Mouse (Mus musculus): ENCODE results near the gene Slc2a10. TPM values are rescaled to one million over a fixed set of nuclear protein-coding genes. Genes with fewer than 3 reads are reported as not detected.

Slc2a10 gene
- polyA plus RNA-seq (2012; rRNA removed): 0.75 and 1.00 TPM in 2 replicates

DNA sequence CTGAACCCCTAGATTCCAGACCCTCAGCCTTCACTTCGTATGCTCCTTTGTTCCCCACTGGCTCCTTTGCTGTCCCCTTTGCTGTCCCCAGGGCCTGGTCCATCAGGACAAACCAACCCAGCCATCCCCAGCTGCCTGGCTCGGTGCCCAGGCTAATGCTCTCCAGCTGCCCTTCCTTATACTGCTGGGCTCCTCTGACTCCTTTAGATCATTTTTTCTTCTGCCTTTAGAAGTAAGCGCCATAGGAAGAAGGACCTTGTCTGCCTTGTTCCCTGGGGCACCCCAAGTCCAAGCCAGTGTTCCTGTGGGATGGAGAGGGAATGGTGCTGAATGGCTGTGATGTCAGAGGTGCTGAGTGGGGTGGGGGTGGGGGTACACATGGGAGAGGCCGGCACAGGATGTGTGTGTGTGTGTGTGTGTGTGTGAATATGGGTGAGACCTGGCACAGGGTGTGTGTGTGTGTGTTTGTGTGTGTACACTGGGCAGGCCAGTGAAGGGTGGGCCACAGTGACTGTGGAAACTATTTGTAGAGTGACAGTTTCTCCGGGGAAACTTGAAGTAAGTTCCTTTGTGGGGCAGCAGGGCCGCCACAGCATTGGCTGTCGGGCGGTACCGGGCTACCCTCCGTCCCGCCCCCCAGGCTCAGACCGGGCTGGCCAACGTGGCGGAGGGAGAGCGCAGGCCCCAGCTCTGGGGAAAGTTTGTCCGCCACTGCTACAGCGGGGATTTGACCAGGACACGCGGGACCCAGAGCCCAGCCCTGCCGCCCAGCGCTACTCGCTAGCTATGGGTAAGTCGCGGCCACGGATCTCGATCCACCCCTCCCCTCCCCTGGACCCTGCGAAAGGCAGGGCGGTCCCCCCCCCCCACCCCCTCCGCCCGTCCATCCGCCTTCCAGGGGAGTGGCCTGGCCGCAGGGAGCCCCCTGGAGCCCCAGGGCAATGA is at the start of gene Slc2a10:
Gene Slc2a10, plus strand, starts transcription at position 529 of the 945 bp plus-strand sequence.
- no peak for TF ChIP-seq CTCF (IDR thresholded peaks at IDR 0.05; ENCODE audit: borderline replicate concordance, control insufficient read depth, extremely low read depth, insufficient read depth, low read length, poor library complexity)
- Histone ChIP-seq H3K27me3 (ENCODE audit: control insufficient read depth, insufficient read depth, low read length) (peaks cover 4% of the 10 kb centered on the region; the same call in 1 of the 2 replicates), H3K4me1 (replicated peaks; ENCODE audit: control insufficient read depth, insufficient read depth, low read length) (no peaks in the 10 kb centered on the region), H3K27ac (ENCODE audit: control insufficient read depth, insufficient read depth, low read length) (no peak within 1 kb of the TSS), H3K36me3 (ENCODE audit: control insufficient read depth, insufficient read depth, low read length) (no peaks in the 10 kb centered on the region), H3K4me3 (ENCODE audit: control insufficient read depth, insufficient read depth, low read length) (no peak within 1 kb of the TSS)
- DNase-seq: no peak
- 12% methylated on average over 31 of the region's 32 CpGs for WGBS

DNA sequence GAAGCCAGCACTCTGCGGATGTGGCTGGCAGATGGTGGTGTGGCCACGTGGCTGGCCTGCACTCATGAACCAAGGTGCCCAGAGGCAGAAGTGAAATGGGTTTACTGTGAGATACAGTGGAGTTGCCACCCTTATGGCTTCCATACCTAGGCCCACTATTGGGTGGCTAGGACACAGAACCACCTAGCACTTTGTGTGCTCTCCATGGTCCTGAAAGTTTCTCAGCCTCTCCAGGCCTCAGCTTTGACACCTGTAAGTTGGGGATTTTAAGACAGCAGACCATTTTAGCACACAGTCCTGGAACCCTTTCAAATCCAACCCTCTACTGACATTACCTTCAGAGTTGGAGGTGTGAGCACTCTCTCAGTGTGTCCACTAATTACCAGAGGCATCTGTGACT is 46.9 kb upstream of the Slc2a10 start:
- Histone ChIP-seq H3K27ac (ENCODE audit: control insufficient read depth, insufficient read depth, low read length) (no peak overlapping the region), H3K4me1 (replicated peaks; ENCODE audit: control insufficient read depth, insufficient read depth, low read length) (peaks cover 26% of the 10 kb centered on the region), H3K27me3 (ENCODE audit: control insufficient read depth, insufficient read depth, low read length) (no peaks in the 10 kb centered on the region), H3K4me3 (ENCODE audit: control insufficient read depth, insufficient read depth, low read length) (no peak overlapping the region), H3K36me3 (ENCODE audit: control insufficient read depth, insufficient read depth, low read length) (no peaks in the 10 kb centered on the region)
- TF ChIP-seq POLR2A (IDR thresholded peaks at IDR 0.05; ENCODE audit: control insufficient read depth, extremely low read depth, insufficient read depth, low read length, poor library complexity) (no peak), CTCF (IDR thresholded peaks at IDR 0.05; ENCODE audit: borderline replicate concordance, control insufficient read depth, extremely low read depth, insufficient read depth, low read length, poor library complexity) (no peak)
- no peak for DNase-seq
- WGBS: 50% methylated on average over 2 of the region's 2 CpGs

DNA sequence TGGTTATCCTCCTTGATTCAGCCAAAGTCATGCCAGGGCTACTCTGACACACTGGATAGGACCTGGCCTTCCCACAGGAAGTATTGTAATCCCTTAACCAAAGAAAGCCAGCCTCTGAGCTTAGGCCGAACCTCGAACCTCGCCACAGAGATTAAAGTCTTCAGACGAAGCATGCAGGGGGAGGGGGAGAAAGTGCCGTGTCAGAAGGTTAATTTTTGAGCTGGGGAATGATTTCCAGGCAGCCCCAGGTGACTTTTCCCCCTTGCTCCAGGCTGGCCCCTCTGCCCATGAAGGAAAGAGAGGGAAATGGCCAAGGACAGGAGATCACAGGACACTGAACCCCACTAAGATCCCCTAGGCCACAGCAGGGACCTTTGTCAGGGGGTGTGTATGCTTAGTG is 45.4 kb upstream of the Slc2a10 start:
- WGBS: 61% methylated on average over 5 of the region's 5 CpGs
- H3K27me3 ChIP-seq (ENCODE audit: control insufficient read depth, insufficient read depth, low read length): no peaks in the 10 kb centered on the region
- no peak for TF ChIP-seq POLR2A (IDR thresholded peaks at IDR 0.05; ENCODE audit: control insufficient read depth, extremely low read depth, insufficient read depth, low read length, poor library complexity)
- H3K4me3 ChIP-seq (ENCODE audit: control insufficient read depth, insufficient read depth, low read length): no peak overlapping the region
- peaks cover 26% of the 10 kb centered on the region for H3K4me1 ChIP-seq (replicated peaks; ENCODE audit: control insufficient read depth, insufficient read depth, low read length)
- DNase-seq: no peak
- no peaks in the 10 kb centered on the region for H3K36me3 ChIP-seq (ENCODE audit: control insufficient read depth, insufficient read depth, low read length)
- no peak overlapping the region for H3K27ac ChIP-seq (ENCODE audit: control insufficient read depth, insufficient read depth, low read length)

DNA sequence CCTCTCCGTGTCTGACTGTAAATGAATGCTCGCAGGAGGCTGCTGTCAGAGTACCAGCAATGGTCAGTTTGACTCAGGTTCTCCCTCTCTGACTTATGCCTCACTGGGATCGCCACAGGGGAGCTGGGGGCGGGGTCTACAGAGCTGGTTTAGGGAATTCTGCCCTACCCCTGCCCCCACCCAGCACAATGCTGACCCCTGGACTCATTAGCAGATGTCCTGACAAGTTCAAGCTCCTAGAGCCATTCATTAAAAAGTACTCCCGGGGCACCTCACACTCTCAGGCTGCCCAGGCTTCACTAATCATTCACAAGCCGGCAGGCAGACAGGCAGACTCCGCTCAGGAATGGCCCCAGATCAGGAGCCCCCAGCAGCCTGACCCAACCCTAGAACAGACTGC is 43.9 kb upstream of the Slc2a10 start:
- no peaks in the 10 kb centered on the region for H3K27me3 ChIP-seq (ENCODE audit: control insufficient read depth, insufficient read depth, low read length)
- WGBS: 59% methylated on average over 7 of the region's 7 CpGs
- no peak overlapping the region for H3K27ac ChIP-seq (ENCODE audit: control insufficient read depth, insufficient read depth, low read length)
- H3K4me3 ChIP-seq (ENCODE audit: control insufficient read depth, insufficient read depth, low read length): no peak overlapping the region
- H3K4me1 ChIP-seq (replicated peaks; ENCODE audit: control insufficient read depth, insufficient read depth, low read length): peaks cover 14% of the 10 kb centered on the region
- no peak for DNase-seq
- TF ChIP-seq CTCF (IDR thresholded peaks at IDR 0.05; ENCODE audit: borderline replicate concordance, control insufficient read depth, extremely low read depth, insufficient read depth, low read length, poor library complexity): no peak
- TF ChIP-seq POLR2A (IDR thresholded peaks at IDR 0.05; ENCODE audit: control insufficient read depth, extremely low read depth, insufficient read depth, low read length, poor library complexity): no peak
- no peaks in the 10 kb centered on the region for H3K36me3 ChIP-seq (ENCODE audit: control insufficient read depth, insufficient read depth, low read length)

DNA sequence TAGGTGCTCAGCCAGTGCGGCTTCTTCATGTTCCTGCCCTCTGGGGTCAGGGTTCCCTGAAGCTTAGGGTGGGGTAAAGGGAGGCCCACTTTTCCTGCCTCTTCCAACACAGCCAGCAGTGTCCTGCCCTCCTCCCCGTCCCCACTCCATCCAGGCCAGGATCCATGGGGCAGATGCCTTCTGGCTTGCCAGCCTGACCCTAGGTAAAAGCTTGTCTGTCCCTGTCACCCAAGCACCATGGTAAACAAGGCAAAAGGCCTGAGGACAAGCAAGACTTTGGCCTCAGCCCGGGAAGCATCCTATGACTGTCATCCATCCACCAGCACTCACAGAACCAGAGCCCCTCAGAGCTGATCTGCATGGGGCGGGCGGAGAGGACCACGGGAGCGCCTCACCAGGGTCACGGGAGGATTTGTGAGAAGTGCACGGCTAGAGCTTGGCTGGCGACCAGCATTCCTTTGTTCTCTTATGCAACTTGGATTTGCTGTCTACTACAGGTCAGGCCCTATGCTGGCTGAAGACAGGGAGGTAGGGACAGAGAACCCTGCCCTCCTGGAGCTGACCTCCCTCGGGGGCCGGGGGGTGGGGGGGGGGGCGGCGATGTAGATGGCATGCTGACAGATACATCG is 35.6 kb upstream of the Slc2a10 start:
- DNase-seq: no peak
- H3K36me3 ChIP-seq (ENCODE audit: control insufficient read depth, insufficient read depth, low read length): no peaks in the 10 kb centered on the region
- TF ChIP-seq CTCF (IDR thresholded peaks at IDR 0.05; ENCODE audit: borderline replicate concordance, control insufficient read depth, extremely low read depth, insufficient read depth, low read length, poor library complexity): no peak
- TF ChIP-seq POLR2A (IDR thresholded peaks at IDR 0.05; ENCODE audit: control insufficient read depth, extremely low read depth, insufficient read depth, low read length, poor library complexity): no peak
- peaks cover 2% of the 10 kb centered on the region; the same call in 1 of the 2 replicates for H3K27me3 ChIP-seq (ENCODE audit: control insufficient read depth, insufficient read depth, low read length)
- H3K4me1 ChIP-seq (replicated peaks; ENCODE audit: control insufficient read depth, insufficient read depth, low read length): no peaks in the 10 kb centered on the region
- H3K27ac ChIP-seq (ENCODE audit: control insufficient read depth, insufficient read depth, low read length): no peak overlapping the region
- 79% methylated on average over 15 of the region's 15 CpGs for WGBS
- no peak overlapping the region for H3K4me3 ChIP-seq (ENCODE audit: control insufficient read depth, insufficient read depth, low read length)

DNA sequence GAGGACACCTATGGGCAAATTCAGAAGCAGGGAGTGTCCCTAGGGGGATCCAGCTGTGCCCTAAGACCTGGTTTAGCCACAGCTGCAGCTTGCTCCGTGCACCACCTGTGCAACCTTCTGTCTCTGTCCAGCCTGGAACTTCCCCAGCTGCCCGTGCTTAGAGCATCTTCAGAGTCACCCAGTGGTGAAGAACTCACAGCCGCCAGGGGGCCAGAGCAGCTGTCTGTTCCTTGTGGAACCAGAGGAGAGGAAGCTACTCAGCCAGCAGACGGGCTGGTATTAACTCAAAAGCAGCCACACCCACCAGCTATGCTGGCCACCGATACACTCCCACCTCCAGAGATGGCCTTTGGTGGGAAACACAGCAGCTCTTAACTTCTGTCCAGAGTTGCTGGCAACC is 33.4 kb upstream of the Slc2a10 start:
- DNase-seq: peak; percentile 37
- WGBS: 14% methylated on average over 5 of the region's 5 CpGs

More for the DNA sequence above, 33.4 kb upstream of the Slc2a10 start:
- Histone ChIP-seq H3K27me3 (ENCODE audit: control insufficient read depth, insufficient read depth, low read length) (peaks cover 2% of the 10 kb centered on the region; the same call in 1 of the 2 replicates), H3K4me1 (replicated peaks; ENCODE audit: control insufficient read depth, insufficient read depth, low read length) (no peaks in the 10 kb centered on the region), H3K36me3 (ENCODE audit: control insufficient read depth, insufficient read depth, low read length) (no peaks in the 10 kb centered on the region), H3K4me3 (ENCODE audit: control insufficient read depth, insufficient read depth, low read length) (no peak overlapping the region), H3K27ac (ENCODE audit: control insufficient read depth, insufficient read depth, low read length) (no peak overlapping the region)
- TF ChIP-seq POLR2A (IDR thresholded peaks at IDR 0.05; ENCODE audit: control insufficient read depth, extremely low read depth, insufficient read depth, low read length, poor library complexity) (no peak), CTCF (IDR thresholded peaks at IDR 0.05; ENCODE audit: borderline replicate concordance, control insufficient read depth, extremely low read depth, insufficient read depth, low read length, poor library complexity) (0 out of 2 replicates have a peak, but pooled peaks have one; percentile 26)

Measured in thymus, adult 2 months (tissue).